In the genomic region with DNA sequence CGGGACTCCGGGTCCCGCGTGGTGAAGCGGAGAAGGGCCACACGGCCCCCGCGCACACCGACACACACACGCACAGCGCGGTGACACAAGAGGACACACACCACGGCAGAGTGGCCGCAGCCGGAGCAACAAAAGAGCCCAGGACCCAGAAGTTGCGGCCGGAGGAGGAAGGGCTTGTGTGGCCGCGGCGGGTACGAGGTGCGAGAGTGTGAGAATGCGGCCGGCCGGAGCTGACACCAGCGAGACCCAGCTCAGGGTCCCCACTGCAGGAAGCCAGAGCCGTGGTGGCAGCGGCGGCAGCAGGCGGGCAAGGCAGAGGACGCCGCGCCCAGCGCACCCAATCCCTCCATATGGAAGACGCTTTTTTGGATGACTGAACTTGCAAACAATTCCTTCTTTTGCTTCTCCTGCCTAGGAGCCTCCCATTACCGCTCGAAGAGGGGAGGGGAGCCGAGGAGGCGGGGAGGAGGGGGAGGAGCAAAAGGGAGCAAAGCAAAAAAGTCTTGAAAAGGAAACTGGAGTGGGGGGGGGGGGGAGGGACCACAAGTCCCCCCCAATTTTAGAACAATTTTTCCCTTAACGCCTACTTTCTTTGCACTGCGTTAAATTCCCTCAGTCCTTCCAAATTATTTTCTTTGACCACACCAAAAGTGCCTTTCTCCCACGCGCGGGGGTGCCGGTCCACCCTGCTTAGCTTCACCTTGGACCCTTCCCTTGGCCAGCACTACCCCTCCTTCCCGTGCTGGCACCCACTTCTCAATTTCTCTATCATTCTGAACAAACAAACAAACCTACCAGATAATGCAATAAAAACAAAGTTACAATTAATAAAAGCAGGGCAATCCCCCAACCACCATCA, we compare ENCODE assay signal across 7 mouse cellular contexts. TPM values are rescaled to one million over a fixed set of nuclear protein-coding genes. Genes with fewer than 3 reads are reported as not detected.
A peak's percentile ranks its signal among the peaks of the same experiment; 100 is the strongest.
DNase-seq lines count a peak whose midpoint lies in the region; ATAC-seq lines count a peak whose summit lies in the region.

TSS of gene Boc (minus strand) at position 427 of the 859 bp plus-strand sequence.

- H3K4me2 ChIP-seq in intestine, embryonic 15.5 days (replicated peaks): peak within 1 kb of the TSS; percentile 91

- H3K9me3 ChIP-seq in intestine, embryonic 15.5 days: no peaks in the 10 kb centered on the region

- no peaks in the 10 kb centered on the region for H3K27me3 ChIP-seq in intestine, embryonic 15.5 days (replicated peaks)

- peak; percentile 87 for DNase-seq in adrenal gland, postnatal 14 days
- DNase-seq in embryo, embryonic 11 days: peak; percentile 86
- no peak for DNase-seq in gonadal fat pad, adult 2 months (ENCODE audit: low read depth)
- DNase-seq in left cerebral cortex, postnatal 4 days: peak; percentile 82
- DNase-seq in mesoderm, embryonic 11.5 days (ENCODE audit: low read depth, low spot score): peak; percentile 80
- DNase-seq in right cerebral cortex, postnatal 36 days (ENCODE audit: low spot score in 2 of 2): peak; percentile 33 to 50

- 0 out of 2 replicates have a peak, but pooled peaks cover 2% of the 10 kb centered on the region for H3K4me1 ChIP-seq in intestine, embryonic 15.5 days (replicated peaks)

- ATAC-seq in intestine, embryonic 15.5 days: peak; percentile 82

- intact Hi-C loops in left cerebral cortex, postnatal 4 days (cut with DNase I): loop anchor here (5.0 kb wide), 1 partner anchor 66 kb away; no protein-coding TSS in a partner anchor

- H3K9ac ChIP-seq in intestine, embryonic 15.5 days: peak within 1 kb of the TSS; percentile 90

- WGBS in intestine, embryonic 15.5 days: under 1% methylated on average over 46 of the region's 46 CpGs

- peak within 1 kb of the TSS; percentile 79 for H3K4me3 ChIP-seq in intestine, embryonic 15.5 days (replicated peaks)

- peak within 1 kb of the TSS; percentile 91 for H3K27ac ChIP-seq in intestine, embryonic 15.5 days

- no peaks in the 10 kb centered on the region for H3K36me3 ChIP-seq in intestine, embryonic 15.5 days

RNA-seq across cellular contexts. Expression of gene Boc, which starts in this region (rescaled TPM):
- total RNA-seq in adrenal gland, postnatal 14 days (2021): 43.0 and 46.3 TPM in 2 replicates
- 22.7 and 29.7 TPM in 2 replicates for polyA plus RNA-seq in gonadal fat pad, adult 2 months (2012; rRNA removed)
- polyA plus RNA-seq in intestine, embryonic 15.5 days (2015; fragmentation: Nextera tagmentation; extraction: Ambion mirVana): 9.8 and 10.3 TPM in 2 replicates
- 10 to 100 TPM; 20.0 to 22.4 TPM for total RNA-seq in left cerebral cortex, postnatal 4 days (2021)
